Mouse (Mus musculus) MEL (cell line): Measurements from ENCODE around the gene Zfp652.
A peak's percentile ranks its signal among the peaks of the same experiment; 100 is the strongest.

Source experiments
- CTCF ChIP-seq, 3 experiments: IDR thresholded peaks in 2 of 3; conservative IDR thresholded peaks in 1 of 3; 2 replicates each; pipeline ENCODE4 v1.5.1; 2011 to 2012; ENCODE audit warnings: low read length in 3 of 3, low read depth in 2 of 3, mild to moderate bottlenecking in 2 of 3, improper control_type of control experiment in 1 of 3, inconsistent platforms in 1 of 3, mixed read lengths in 1 of 3, moderate library complexity in 1 of 3; ENCODE audit not compliant: control insufficient read depth in 1 of 3, insufficient read depth in 1 of 3, poor library complexity in 1 of 3, severe bottlenecking in 1 of 3
- E2F4 ChIP-seq: IDR thresholded peaks from 2 replicates; pipeline ENCODE4 v1.6.1; 2011; ENCODE audit warnings: low read depth, low read length, improper control_type of control experiment, borderline replicate concordance
- GATA1 ChIP-seq: IDR thresholded peaks from 2 replicates; pipeline ENCODE4 v1.6.1; 2011; ENCODE audit warnings: low read depth, low read length, improper control_type of control experiment
- MAZ ChIP-seq: IDR thresholded peaks from 2 replicates; pipeline ENCODE4 v1.6.1; 2012; ENCODE audit warnings: low read depth, mild to moderate bottlenecking, inconsistent platforms, low read length, improper control_type of control experiment
- MXI1 ChIP-seq: IDR thresholded peaks from 2 replicates; pipeline ENCODE4 v1.6.1; 2011; ENCODE audit warnings: mild to moderate bottlenecking, low read depth, low read length, improper control_type of control experiment
- MYC ChIP-seq: IDR thresholded peaks from 2 replicates; pipeline ENCODE4 v1.6.1; 2011; ENCODE audit warnings: low read depth, mild to moderate bottlenecking, low read length, improper control_type of control experiment, moderate library complexity
- POLR2A ChIP-seq, 2 experiments: IDR thresholded peaks; 2 replicates each; pipeline ENCODE4 v1.6.1; 2011 to 2012; ENCODE audit warnings: low read length in 2 of 2, mild to moderate bottlenecking in 2 of 2, control low read depth in 1 of 2, improper control_type of control experiment in 1 of 2, low read depth in 1 of 2, moderate library complexity in 1 of 2; ENCODE audit not compliant: control insufficient read depth in 1 of 2, insufficient read depth in 1 of 2, poor library complexity in 1 of 2
- POLR2AphosphoS2 ChIP-seq: IDR thresholded peaks from 2 replicates; pipeline ENCODE4 v1.6.1; 2011; ENCODE audit warnings: low read length, improper control_type of control experiment
- TCF12 ChIP-seq: IDR thresholded peaks from 2 replicates; pipeline ENCODE4 v1.6.1; 2014; ENCODE audit warnings: low read depth, mild to moderate bottlenecking, inconsistent platforms, low read length, improper control_type of control experiment, moderate library complexity

- peak; percentile 99 for TF ChIP-seq TCF12
- TF ChIP-seq POLR2A (IDR thresholded peaks at IDR 0.05; ENCODE audit: control insufficient read depth in 1 of 2, insufficient read depth in 1 of 2, low read depth in 1 of 2, low read length in 2 of 2, poor library complexity in 1 of 2), result peak; percentile 65 to 68
- TF ChIP-seq CTCF (IDR thresholded peaks at IDR 0.05 in 2 of 3, conservative IDR thresholded peaks at IDR 0.05 in 1 of 3; ENCODE audit: control insufficient read depth in 1 of 3, insufficient read depth in 1 of 3, low read depth in 2 of 3, low read length in 3 of 3, poor library complexity in 1 of 3, severe bottlenecking in 1 of 3), result peak in 2 of 3 experiments; percentile 50 to 54; a peak in 4 of 6 replicates
- TF ChIP-seq POLR2AphosphoS2, result peak; percentile 79
- TF ChIP-seq MYC, result peak; percentile 97
- TF ChIP-seq MXI1, result peak; percentile 85
- peak; percentile 85 for TF ChIP-seq MAZ
- peak; percentile 62; the same call in 1 of the 2 replicates for TF ChIP-seq E2F4
- TF ChIP-seq GATA1, result peak; percentile 100
These were observed 122.6 kb downstream of the Zfp652 start for GRCm38 (mm10) chr11:95834742-95835710.
